Mouse (Mus musculus) brain, embryonic 14.5 days (tissue): ENCODE data around the gene Mrps18c. TPM values are rescaled to one million over a fixed set of nuclear protein-coding genes. Genes with fewer than 3 reads are reported as not detected.

Source experiments
- DNase-seq: peaks from one replicate; pipeline ENCODE4 v3.0.0-alpha.2; 2011; ENCODE audit warnings: low read depth
- CTCF ChIP-seq: fragments of 200-500 bp; IDR thresholded peaks from 2 replicates; pipeline ENCODE4 v1.5.1; 2012; ENCODE audit warnings: inconsistent platforms, mild to moderate bottlenecking, moderate library complexity, borderline replicate concordance; ENCODE audit not compliant: insufficient read depth, insufficient read length; ENCODE audit errors: extremely low read depth
- POLR2A ChIP-seq: fragments of 200-500 bp; IDR thresholded peaks from 2 replicates; pipeline ENCODE4 v1.6.1; 2012; ENCODE audit warnings: mild to moderate bottlenecking, inconsistent platforms, borderline replicate concordance; ENCODE audit not compliant: poor library complexity, insufficient read depth, insufficient read length, severe bottlenecking; ENCODE audit errors: extremely low read depth
- polyA plus RNA-seq: library from polyadenylated mRNA; depleted of rRNA; stranded (reverse); fragments of >200 nt; gene quantifications from 2 replicates; pipeline ENCODE4 v1.2.3, GENCODE M21; 2012; rRNA removed

The Mrps18c gene
- polyA plus RNA-seq: 49.6 and 55.6 TPM in 2 replicates

DNA sequence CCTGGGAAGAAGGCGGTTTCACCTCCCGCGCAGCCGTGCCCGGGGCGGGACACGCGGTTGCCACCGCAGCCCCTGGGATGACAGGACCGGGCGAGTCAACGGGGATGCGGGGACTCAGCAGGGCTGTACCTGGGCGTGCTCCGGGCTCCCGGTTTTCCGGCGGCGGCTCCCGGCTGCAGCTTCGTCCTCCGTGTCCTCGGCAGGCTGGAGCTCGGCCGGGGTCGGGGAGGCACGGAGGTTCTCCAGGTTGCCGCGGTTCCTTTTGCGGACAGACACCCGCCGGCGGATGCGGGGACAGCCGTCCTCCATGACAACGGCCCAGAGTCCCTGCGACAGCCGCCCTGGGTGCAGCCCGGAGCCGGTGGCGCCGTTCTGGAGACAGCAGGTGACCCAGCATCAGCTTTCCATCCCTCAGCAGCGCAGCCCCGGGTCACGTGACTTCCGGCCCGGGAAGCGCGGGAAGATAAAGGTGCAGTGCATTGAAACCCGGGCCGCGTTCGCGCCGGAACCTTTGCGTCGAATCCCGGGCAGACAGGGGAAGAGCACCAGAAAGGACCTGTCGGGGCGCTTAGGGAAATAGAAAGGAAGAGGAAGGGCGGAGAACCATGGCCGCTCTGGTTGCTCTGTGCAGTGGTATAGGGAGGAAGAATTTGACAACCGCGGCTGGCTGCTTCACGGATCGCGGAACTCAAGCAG is at the start of gene Mrps18c, which contains the start of gene Helq:
Gene Mrps18c (plus strand): TSS at position 463 of the 696 bp plus-strand sequence.
Gene Helq (minus strand): TSS at position 434 of the 696 bp plus-strand sequence.
- peak; percentile 98 for DNase-seq
- TF ChIP-seq CTCF: no peak
- peak; percentile 27; the same call in 1 of the 2 replicates for TF ChIP-seq POLR2A

DNA sequence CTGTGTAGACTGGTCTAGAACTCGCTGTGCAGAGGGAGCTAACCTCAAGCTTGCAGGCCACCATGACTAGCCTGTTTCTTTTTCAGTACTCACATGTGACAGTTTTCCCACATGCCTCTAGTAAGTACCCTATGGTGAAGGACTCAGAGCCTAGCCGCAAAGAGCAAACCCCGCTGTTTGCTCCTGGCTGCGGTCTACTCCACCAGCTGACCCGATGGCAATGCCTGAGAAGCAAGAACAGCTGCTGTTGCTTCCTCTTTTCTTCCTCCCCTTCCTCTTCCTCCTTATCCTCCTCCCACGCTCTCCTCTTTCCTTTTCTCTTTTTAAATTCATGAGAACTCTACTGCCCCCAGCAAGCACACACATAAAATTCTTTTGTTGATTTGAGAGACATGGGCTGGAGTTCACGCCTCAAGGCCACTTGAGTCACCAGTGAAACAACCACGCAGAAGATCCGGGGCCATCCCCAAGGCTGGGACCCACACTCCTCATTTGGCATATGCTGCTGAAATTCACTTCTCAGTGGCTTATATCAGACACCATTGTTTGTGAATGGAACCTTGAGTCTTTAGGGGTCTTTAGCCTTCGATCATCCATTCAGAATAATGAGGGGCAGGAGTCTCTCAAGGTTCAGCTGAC is 47.7 kb upstream of the Mrps18c start:
- TF ChIP-seq POLR2A (no peak), CTCF (no peak)
- no peak for DNase-seq

DNA sequence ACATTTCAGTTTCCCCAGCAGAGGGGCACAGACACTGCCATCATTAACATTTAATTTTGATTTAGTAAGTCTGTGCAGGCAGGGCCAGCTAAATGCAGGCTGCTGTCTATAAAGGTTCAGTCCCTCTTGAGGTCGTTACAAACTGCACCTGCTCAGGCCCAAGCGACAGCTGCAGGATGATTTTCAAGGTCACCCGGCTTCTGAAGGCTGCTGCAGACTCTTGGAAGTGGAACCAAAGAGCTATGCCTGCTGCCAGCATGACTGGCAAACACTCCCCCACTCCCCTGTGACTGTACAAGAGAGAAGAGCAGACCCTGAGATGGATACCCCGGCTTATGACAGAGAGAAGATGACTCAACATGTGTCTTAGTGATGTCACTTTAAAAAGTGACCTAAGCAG is 46.8 kb upstream of the Mrps18c start:
- TF ChIP-seq CTCF (no peak), POLR2A (no peak)
- peak; percentile 58 for DNase-seq

DNA sequence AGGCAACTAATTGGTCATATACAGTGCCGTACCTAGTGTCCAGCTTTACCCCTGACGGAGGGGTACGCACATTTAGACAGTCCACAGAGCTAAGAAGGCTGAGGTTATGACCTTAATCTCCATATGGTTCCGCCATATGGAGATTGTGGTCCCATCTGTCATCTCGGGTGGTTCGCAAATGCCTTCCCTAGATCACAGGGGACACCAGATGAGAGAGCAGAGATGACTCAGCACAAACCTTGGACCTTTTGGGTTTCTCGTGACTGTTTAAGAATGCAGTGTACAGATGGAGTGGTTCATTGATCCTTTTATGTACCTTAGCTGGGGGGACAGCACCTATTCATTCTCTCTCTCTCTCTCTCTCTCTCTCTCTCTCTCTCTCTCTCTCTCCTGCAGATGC is 45.0 kb upstream of the Mrps18c start:
- TF ChIP-seq CTCF (no peak), POLR2A (no peak)
- DNase-seq: peak; percentile 33

DNA sequence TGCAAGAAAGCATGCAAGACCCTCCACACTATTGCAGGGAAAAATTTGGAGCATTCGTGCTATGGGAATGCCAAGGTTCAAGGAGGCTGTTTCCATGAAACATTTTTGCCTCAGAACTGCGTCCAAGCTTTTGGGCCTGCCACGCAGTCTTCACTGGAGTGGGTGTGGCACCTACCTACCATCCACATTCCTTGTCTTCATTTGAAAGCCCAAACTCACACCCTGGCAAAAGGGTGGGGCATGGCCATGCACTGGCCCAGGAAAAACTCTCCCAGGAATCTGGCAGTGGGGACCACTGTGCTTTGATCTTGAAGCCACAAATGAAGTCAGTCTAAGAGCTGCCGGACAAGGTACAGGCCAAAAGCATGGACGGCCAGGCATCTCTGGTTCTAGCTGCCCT is 40.3 kb upstream of the Mrps18c start:
- TF ChIP-seq CTCF (no peak), POLR2A (no peak)
- no peak for DNase-seq

DNA sequence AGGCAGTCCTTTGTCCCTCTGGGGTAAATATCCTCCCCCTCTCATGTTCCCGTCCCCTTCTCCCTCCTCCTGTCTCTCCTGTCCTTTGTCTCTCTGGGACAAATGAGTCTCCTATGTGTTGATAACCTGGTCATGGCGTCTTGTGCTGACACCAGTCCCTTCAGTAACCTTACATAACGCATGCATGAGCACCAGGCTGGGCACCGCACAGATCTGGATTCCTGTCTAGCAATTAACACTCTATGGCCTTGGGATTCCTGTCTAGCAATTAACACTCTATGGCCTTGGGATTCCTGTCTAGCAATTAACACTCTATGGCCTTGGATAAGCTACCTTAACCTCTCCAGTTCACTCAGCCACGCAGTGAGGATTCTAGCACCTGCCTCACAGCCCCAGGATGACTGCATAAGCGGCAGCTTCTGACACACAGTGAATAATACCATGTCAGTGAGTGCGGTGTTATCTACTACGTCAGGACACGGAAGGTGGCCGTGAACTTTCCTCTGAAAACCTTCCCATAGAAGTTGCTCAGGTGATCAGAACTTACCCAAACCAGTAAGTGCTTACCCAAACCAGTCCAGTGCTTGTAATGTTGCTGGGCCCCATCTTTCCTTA is 38.3 kb upstream of the Mrps18c start:
- peak; percentile 9 for DNase-seq
- no peak for TF ChIP-seq CTCF
- TF ChIP-seq POLR2A: no peak

DNA sequence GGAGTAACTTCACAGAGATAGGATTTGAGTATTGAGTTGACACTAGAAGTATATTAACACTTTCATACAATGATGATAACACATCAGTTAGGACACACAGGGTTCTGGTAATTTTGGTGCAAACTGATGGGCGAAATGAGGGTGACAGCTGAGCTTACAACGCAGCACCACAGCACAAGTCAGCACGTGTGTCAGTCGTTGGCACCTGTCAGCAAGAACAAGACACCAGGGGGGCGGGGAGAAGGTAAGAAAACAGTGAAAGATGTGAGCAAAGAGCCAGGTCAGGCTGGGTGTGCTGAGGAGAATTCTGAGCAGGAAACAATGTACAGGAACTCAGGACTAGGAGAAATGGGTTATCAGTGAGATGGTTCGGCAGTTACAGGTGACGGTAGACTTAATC is 36.7 kb upstream of the Mrps18c start:
- TF ChIP-seq POLR2A (no peak), CTCF (no peak)
- no peak for DNase-seq

DNA sequence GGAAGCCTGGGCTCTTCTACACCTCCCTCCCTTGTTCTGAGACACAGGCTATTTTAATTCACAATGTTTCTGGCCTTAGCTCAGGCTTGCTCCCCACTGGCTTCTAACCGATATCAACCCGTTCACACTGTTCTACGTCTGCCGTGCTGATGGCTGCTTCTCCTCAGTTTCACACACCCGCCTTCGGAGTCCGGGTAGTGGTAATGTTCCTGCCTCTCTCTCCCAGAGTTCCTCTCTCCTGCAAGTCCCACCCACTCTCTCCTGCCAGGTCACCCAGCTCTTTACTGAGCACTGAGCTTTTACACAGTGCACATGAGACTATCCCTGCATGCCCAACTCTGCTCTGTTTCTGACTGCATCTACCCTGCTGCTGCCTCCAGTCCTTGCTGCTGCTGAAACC is 32.4 kb upstream of the Mrps18c start:
- no peak for TF ChIP-seq POLR2A
- TF ChIP-seq CTCF: no peak
- no peak for DNase-seq

DNA sequence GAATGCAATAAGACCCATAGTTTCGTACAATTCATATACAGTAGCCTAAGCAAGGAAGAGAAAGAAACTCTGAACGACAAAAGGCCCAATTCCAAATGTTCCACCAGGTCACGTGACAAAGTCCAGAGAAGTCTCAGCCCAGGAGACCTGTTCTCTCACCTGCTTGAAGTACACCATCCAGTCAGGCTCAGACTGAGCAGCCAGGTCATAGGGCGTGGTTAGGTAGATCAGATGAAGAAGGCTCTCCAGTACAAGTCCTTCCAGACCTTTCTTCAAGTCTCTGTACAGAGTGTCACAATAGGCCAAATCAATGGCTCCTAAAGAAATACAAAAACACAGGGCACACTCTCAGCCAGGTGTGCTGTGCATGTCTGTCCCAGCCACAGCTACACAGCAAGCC is 26.9 kb upstream of the Mrps18c start:
- TF ChIP-seq POLR2A (no peak), CTCF (no peak)

DNA sequence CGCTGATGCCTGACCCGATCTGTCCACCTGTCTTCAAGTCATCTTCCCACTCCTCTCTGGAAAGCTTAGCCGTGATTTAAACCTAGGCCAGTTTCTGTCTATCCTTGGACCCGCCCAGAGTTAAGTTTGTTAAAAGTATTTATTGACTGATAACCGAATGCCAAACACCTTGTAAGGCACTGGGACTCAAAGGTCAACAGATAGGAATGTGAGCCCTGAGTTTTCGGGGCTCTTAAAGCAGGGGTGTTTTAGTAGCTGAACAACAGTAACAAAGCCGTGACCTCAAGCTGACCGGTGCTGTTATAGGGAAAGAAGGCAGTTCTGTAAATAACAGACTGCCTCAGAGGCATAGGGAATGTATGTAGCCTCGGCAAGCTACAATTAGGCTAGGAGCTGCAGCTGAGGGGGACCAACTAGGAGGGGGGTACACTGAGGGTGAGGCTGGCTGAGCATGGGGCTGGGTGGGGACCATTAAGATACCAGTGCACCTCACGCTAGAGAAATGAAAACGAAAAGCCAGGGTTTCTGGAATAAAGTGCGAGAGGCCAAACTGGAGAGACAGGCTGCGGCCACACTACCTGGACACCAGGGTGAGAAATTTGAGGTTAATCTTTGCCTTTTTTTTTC is 22.5 kb upstream of the Mrps18c start:
- TF ChIP-seq CTCF: no peak
- TF ChIP-seq POLR2A: no peak

More for the DNA sequence above, 26.9 kb upstream of the Mrps18c start:
- no peak for DNase-seq

DNA sequence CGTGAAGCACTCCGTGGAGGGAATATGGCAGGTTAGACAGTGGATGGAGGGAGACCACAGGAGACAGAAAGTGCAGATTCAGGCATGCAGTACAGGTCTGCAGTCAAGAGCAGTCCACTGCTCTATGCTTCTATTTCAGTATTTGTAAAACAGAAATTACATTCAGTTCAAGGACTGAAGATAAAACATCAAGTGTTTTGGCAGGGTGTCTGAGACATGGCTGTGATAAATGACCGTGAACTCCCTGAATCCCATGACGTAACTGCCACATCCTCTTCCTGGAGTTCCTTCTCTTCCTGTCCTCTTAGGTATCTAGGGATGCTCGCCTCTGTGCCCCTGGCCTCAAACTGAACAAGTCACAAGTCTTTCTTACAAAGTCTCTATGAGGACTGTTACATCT is 21.5 kb upstream of the Mrps18c start:
- TF ChIP-seq POLR2A: no peak
- TF ChIP-seq CTCF: no peak
- DNase-seq: no peak

More for the DNA sequence above, 22.5 kb upstream of the Mrps18c start:
- no peak for DNase-seq

DNA sequence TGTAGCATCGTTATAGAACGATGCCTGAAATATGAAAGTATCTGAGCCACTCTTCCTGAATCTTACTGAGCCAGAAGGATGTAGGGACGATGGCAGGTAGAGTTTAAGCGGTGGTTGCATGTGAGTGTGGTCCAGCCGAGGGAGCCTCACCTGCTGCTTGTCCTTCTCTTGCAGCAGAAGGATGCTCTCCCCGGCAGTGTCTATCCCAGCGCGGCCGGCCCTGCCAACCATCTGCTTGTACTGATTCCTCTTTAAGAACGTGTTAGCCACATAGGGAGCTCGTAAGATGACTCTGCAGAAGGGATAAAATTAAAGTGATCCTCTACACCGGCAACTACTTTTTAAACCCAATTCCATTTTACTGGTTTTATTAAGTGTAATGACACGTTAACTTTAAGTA is 19.4 kb upstream of the Mrps18c start:
- TF ChIP-seq CTCF (no peak), POLR2A (no peak)
- no peak for DNase-seq

DNA sequence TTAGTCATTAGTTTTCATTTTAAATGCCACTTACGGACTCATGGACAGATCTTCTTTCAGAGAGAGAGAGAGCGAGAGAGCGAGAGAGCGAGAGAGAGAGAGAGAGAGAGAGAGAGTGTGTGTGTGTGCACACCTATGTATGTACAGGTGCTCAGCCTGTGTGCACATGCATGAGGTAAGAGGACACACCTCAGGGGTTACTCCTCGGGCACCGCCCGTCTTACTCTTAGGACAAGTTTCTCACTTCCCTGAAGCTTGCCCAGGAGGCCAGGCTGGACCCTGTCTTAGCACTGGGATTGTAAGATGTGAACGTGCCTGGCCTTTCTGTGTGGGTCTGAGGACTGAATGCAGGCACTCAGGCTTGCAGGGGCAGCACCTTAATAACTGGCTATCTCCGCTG is 10.9 kb upstream of the Mrps18c start:
- DNase-seq: no peak
- TF ChIP-seq POLR2A (no peak), CTCF (no peak)
